Mouse (Mus musculus): ENCODE data around the gene Entpd2. TPM values are rescaled to one million over a fixed set of nuclear protein-coding genes. Genes with fewer than 3 reads are reported as not detected.
A peak's percentile ranks its signal among the peaks of the same experiment; 100 is the strongest.

The Entpd2 gene
- polyA plus RNA-seq, 1 experiment: not detected

DNA sequence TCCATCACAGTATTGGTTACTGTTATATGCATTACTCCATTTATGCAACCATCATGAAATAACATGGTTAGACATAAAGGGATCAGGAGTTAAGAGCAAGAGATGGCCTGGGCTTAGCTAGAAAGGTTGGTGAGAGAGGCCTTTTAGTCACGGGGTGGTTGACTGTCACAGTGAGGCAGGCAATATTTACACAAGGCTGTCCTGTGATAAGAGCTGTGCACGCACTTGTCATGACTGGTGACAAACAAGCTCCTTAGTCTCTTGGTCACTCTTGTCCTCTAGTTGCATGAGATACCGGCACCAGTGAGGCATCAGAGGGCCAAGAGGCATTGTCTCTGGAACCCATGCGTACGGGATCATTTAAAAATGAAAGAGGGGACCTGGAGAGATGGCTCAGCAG lies 11.2 kb upstream of the Entpd2 start:
- TF ChIP-seq CTCF (IDR thresholded peaks at IDR 0.05; ENCODE audit: low read depth, low read length) (no peak), POLR2A (IDR thresholded peaks at IDR 0.05; ENCODE audit: borderline replicate concordance, low read depth, low read length) (no peak)
- Histone ChIP-seq H3K4me1 (ENCODE audit: control insufficient read depth, insufficient read depth, low read length) (peaks cover 5% of the 10 kb centered on the region), H3K27ac (ENCODE audit: insufficient read depth, low read depth, low read length) (no peak overlapping the region), H3K4me3 (ENCODE audit: insufficient read depth, low read length) (no peak overlapping the region)

DNA sequence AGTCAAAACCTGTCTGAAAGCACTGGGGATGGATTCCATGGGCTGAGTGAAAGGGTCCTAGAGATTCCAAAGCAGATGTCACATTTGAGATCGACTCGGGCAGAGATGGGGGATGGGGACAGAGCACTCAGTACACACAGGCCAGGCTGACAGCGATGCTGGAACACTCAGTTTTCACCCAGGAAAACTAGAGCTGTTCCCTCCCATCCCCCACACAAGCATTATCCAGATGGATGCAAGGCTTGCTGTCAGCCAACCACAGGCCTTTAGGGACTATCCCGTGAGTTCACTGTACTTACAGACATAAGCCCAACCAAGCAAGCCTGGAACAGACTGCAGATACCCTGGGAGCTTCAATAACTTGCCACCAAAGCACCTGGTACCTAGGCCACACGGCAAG lies 4.4 kb upstream of the Entpd2 start:
- no peak for TF ChIP-seq CTCF (IDR thresholded peaks at IDR 0.05; ENCODE audit: low read depth, low read length)
- TF ChIP-seq POLR2A (IDR thresholded peaks at IDR 0.05; ENCODE audit: borderline replicate concordance, low read depth, low read length): no peak
- Histone ChIP-seq H3K4me3 (ENCODE audit: insufficient read depth, low read length) (no peak overlapping the region), H3K27ac (ENCODE audit: insufficient read depth, low read depth, low read length) (no peak overlapping the region), H3K4me1 (ENCODE audit: control insufficient read depth, insufficient read depth, low read length) (no peaks in the 10 kb centered on the region; the same call in 1 of the 2 replicates)

DNA sequence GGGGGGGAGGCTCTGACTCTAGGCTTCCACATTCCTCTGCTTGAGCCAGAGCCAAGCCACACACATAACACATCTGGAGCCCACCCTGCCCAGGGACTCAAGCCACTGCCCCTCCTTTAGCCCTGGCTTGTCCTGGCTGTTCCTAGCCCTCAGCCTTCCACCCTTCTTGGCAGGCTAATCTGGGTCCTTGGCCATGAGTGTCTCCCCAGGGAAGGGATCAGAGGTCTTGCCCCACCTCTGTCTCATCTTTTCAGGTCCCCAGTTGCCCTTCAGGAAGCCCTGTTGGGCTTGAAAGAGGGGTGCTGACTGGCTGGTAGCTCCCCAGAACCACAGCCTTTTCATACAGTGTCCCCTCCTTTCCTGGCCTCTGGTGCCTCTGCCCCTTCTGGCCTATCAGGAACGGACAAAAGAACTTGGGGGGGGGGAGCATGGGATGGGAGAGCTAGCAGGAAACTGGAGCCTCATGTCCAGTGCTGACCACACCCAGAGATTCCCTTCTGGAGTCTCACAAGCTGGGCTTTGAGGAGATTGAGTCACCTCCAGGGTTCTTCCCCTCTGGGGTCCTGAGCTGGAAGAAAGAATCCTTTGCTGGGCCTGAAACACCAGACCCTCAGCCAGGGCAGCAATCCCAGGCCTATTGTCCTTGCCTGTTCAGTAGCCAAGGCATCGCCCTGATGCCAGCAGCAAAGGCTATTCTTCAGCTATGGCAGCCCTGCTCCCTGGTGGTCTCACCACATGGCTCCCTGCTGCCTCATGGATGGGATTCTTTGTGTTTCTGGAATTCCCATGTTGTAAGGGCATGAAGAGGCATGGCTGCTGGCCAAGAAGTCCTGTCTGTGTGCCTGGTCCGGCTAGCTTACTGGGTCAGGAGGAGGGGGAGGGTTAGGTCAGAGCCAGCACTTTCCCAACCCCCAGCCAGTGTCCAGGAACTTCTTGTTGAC lies 1.1 kb upstream of the Entpd2 start:
- no peak overlapping the region for H3K4me3 ChIP-seq (ENCODE audit: insufficient read depth, low read length)
- TF ChIP-seq POLR2A (IDR thresholded peaks at IDR 0.05; ENCODE audit: borderline replicate concordance, low read depth, low read length) (no peak), CTCF (IDR thresholded peaks at IDR 0.05; ENCODE audit: low read depth, low read length) (no peak)
- no peak overlapping the region for H3K27ac ChIP-seq (ENCODE audit: insufficient read depth, low read depth, low read length)
- H3K4me1 ChIP-seq (ENCODE audit: control insufficient read depth, insufficient read depth, low read length): no peaks in the 10 kb centered on the region

DNA sequence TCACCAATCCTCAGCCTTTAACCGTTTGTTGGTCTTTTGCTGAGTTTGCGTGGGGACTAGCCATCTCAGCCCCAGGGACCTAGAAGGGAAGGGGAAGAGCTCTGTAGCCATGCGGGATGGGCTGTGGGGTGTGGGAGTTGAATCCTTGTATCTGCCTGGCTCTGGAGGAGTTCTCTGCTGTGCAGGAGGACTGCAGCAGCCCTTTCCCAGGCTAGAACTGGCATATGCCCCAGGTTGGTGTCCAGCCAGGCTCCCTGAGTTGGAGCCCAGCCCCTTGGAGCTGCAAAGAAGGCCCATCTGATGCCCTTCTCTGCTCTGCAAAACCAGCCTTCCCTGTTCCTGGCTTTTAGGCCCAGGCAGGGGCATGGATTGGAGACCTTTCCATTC lies 916 bp downstream of the Entpd2 start:
- no peaks in the 10 kb centered on the region for H3K4me1 ChIP-seq (ENCODE audit: control insufficient read depth, insufficient read depth, low read length)
- no peak overlapping the region for H3K4me3 ChIP-seq (ENCODE audit: insufficient read depth, low read length)
- H3K27ac ChIP-seq (ENCODE audit: insufficient read depth, low read depth, low read length): no peak overlapping the region
- TF ChIP-seq POLR2A (IDR thresholded peaks at IDR 0.05; ENCODE audit: borderline replicate concordance, low read depth, low read length) (no peak), CTCF (IDR thresholded peaks at IDR 0.05; ENCODE audit: low read depth, low read length) (no peak)

DNA sequence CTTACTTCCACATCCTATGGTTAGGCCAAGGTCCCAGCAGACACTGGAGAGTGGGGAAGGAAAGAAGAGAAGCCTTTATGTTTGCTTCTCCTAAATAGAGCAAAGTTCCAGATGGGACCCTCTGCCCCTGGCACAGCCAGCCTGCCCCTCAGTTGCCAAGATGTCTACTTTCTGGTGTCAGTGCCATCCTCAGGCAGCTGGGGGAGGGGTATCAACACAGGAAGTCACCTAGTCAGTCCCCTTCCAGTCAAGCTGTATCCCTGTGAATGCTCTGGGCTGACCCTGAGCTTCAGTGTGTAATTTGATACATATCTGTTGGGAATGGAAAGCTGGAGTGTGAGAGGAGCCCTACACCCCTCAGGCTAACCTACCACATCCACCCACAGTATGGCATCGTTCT lies 1.3 kb downstream of the Entpd2 start:
- Histone ChIP-seq H3K4me1 (ENCODE audit: control insufficient read depth, insufficient read depth, low read length) (no peaks in the 10 kb centered on the region), H3K4me3 (ENCODE audit: insufficient read depth, low read length) (no peak overlapping the region), H3K27ac (ENCODE audit: insufficient read depth, low read depth, low read length) (no peak overlapping the region)
- TF ChIP-seq POLR2A (IDR thresholded peaks at IDR 0.05; ENCODE audit: borderline replicate concordance, low read depth, low read length) (no peak), CTCF (IDR thresholded peaks at IDR 0.05; ENCODE audit: low read depth, low read length) (no peak)

GRCm38 (mm10) chr2:25398065-25398464 lies 2.4 kb downstream of the Entpd2 start:
- H3K27ac ChIP-seq (ENCODE audit: insufficient read depth, low read depth, low read length): no peak overlapping the region
- H3K4me1 ChIP-seq (ENCODE audit: control insufficient read depth, insufficient read depth, low read length): no peaks in the 10 kb centered on the region; the same call in 1 of the 2 replicates
- H3K4me3 ChIP-seq (ENCODE audit: insufficient read depth, low read length): no peak overlapping the region
- no peak for TF ChIP-seq POLR2A (IDR thresholded peaks at IDR 0.05; ENCODE audit: borderline replicate concordance, low read depth, low read length)
- no peak for TF ChIP-seq CTCF (IDR thresholded peaks at IDR 0.05; ENCODE audit: low read depth, low read length)

- no peak within 1 kb of the TSS for H3K4me3 ChIP-seq (ENCODE audit: insufficient read depth, low read length)
- H3K27ac ChIP-seq (ENCODE audit: insufficient read depth, low read depth, low read length): no peak within 1 kb of the TSS
- H3K4me1 ChIP-seq (ENCODE audit: control insufficient read depth, insufficient read depth, low read length): no peaks in the 10 kb centered on the region; the same call in 1 of the 2 replicates
- no peak for TF ChIP-seq CTCF (IDR thresholded peaks at IDR 0.05; ENCODE audit: low read depth, low read length)
These were observed 3.4 kb downstream of the Entpd2 start, which contains the start of gene Npdc1 for GRCm38 (mm10) chr2:25399051-25399450. TSS of gene Npdc1 (plus strand) at chr2:25399351.

DNA sequence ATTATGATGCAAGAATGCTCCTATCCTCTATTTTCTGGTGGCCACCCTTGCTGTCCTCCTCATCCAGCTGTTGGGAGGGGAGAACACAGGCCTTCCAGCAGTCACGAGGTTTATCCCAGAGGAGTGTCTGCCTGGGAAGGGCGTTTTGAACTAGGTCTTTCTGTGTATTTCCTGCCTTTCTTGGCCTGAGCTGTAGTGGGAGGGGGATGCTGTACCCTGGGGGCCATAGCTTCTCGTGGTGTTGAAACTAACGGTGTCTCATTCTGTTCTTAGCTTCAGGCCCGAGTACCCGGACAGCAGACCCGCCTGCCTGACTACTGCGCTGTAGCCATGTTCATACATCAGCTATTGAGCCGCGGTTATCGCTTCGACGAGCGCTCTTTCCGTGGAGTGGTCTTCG lies 4.6 kb downstream of the Entpd2 start:
- TF ChIP-seq CTCF (IDR thresholded peaks at IDR 0.05; ENCODE audit: low read depth, low read length) (no peak), POLR2A (IDR thresholded peaks at IDR 0.05; ENCODE audit: borderline replicate concordance, low read depth, low read length) (no peak)
- no peak overlapping the region for H3K4me3 ChIP-seq (ENCODE audit: insufficient read depth, low read length)
- no peak overlapping the region for H3K27ac ChIP-seq (ENCODE audit: insufficient read depth, low read depth, low read length)
- no peaks in the 10 kb centered on the region; the same call in 1 of the 2 replicates for H3K4me1 ChIP-seq (ENCODE audit: control insufficient read depth, insufficient read depth, low read length)

DNA sequence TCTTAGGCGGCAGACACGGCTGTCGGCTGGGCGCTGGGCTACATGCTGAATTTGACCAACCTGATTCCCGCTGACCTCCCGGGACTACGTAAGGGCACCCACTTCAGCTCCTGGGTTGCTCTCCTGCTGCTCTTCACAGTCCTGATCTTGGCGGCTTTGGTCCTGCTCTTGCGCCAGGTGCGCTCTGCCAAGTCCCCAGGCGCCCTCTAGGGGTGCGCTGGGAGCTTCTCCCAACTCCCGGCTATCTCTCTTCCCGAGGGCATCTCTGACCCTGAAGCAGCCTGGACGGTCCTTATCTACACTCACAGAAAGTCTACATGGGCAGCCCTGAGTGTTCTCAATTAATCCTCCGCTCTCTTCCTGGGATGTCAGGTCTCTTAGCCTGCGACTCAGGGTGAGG lies 5.1 kb downstream of the Entpd2 start:
- Histone ChIP-seq H3K4me3 (ENCODE audit: insufficient read depth, low read length) (no peak overlapping the region), H3K27ac (ENCODE audit: insufficient read depth, low read depth, low read length) (no peak overlapping the region), H3K4me1 (ENCODE audit: control insufficient read depth, insufficient read depth, low read length) (no peaks in the 10 kb centered on the region; the same call in 1 of the 2 replicates)
- TF ChIP-seq POLR2A (IDR thresholded peaks at IDR 0.05; ENCODE audit: borderline replicate concordance, low read depth, low read length): no peak
- peak; percentile 41 for TF ChIP-seq CTCF (IDR thresholded peaks at IDR 0.05; ENCODE audit: low read depth, low read length)

DNA sequence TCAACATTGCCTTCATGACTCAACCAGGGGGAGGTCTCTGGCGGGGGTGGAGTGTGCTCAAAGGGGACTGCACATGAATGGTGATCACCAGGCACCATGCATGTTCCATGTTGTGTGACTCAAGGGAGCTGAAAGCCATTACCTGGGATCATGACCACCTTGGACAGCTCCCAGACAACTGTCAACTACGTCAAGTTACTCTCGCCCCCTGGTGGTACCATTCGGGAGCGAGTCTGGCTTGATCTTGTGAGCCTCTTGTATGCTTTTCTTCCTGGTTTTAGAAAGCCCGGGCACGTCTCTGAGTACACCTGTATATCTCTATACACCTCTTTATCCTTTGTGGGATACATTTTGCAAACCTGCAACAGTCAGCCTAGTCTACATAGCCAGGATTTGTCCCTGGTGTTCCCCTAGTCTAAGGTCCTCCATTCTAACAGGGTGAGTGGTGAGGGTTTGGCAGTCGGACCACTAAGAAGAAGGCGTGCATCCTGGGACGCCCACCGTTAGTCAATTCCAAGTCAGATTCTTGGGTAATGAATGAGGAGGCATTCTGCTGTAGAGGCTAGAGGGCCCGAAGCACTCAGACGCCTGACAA lies 6.8 kb downstream of the Entpd2 start:
- no peak for TF ChIP-seq POLR2A (IDR thresholded peaks at IDR 0.05; ENCODE audit: borderline replicate concordance, low read depth, low read length)
- TF ChIP-seq CTCF (IDR thresholded peaks at IDR 0.05; ENCODE audit: low read depth, low read length): peak; percentile 70
- no peaks in the 10 kb centered on the region; the same call in 1 of the 2 replicates for H3K4me1 ChIP-seq (ENCODE audit: control insufficient read depth, insufficient read depth, low read length)
- no peak overlapping the region for H3K27ac ChIP-seq (ENCODE audit: insufficient read depth, low read depth, low read length)
- H3K4me3 ChIP-seq (ENCODE audit: insufficient read depth, low read length): peak overlapping the region; percentile 61
